Mouse (Mus musculus) frontal cortex, postnatal 36 days (tissue): ENCODE results near the gene Prss41.
"Not testable (repeated sequence)": the region's sequence is repeated elsewhere in the genome, so short reads cannot be mapped to it uniquely, and the experiment has no call there.

Experiments
- DNase-seq, 2 experiments: peaks; one replicate each; pipeline ENCODE4 v3.0.0; 2022; ENCODE audit warnings: low spot score in 2 of 2

Gene Prss41

GRCm38 (mm10) chr17:23843812-23844273 is at the start of gene Prss41, which contains the start of gene Prss32:
Gene Prss41, minus strand, starts transcription at chr17:23844172.
Gene Prss32, plus strand, starts transcription at chr17:23843855.
- DNase-seq: no peak

GRCm38 (mm10) chr17:23880576-23880975 is 36.6 kb upstream of the Prss41 start, which contains the start of the genes Dcpp1 and Dcpp2:
Gene Dcpp1, plus strand, starts transcription at chr17:23880876.
Gene Dcpp2, plus strand, starts transcription at chr17:23880880.
- not testable (repeated sequence) for DNase-seq

- peak in 1 of 2 experiments; percentile 8 for DNase-seq
Measured at GRCm38 (mm10) chr17:23877166-23877565, 33.2 kb upstream of the Prss41 start.

- DNase-seq: peak in 1 of 2 experiments; percentile 20
Measured at GRCm38 (mm10) chr17:23876741-23877140, 32.8 kb upstream of the Prss41 start.

GRCm38 (mm10) chr17:23873884-23874856 is 30.2 kb upstream of the Prss41 start:
- peak in 1 of 2 experiments; percentile 35 for DNase-seq

GRCm38 (mm10) chr17:23868513-23868912 is 24.5 kb upstream of the Prss41 start:
- DNase-seq: no peak

GRCm38 (mm10) chr17:23867756-23868155 is 23.8 kb upstream of the Prss41 start, which contains the start of gene Prss21:
Gene Prss21, plus strand, starts transcription at chr17:23868056.
- DNase-seq: no peak

GRCm38 (mm10) chr17:23862926-23863325 is 19.0 kb upstream of the Prss41 start:
- no peak for DNase-seq

GRCm38 (mm10) chr17:23857913-23858312 is 13.9 kb upstream of the Prss41 start:
- no peak for DNase-seq

- no peak for DNase-seq
Measured at GRCm38 (mm10) chr17:23857193-23857592, 13.2 kb upstream of the Prss41 start.

GRCm38 (mm10) chr17:23854229-23854765 is 10.3 kb upstream of the Prss41 start:
- no peak for DNase-seq

- peak in 1 of 2 experiments; percentile 14 for DNase-seq
Measured at GRCm38 (mm10) chr17:23853292-23853691, 9.3 kb upstream of the Prss41 start.

- peak; percentile 42 to 63 for DNase-seq
Measured at GRCm38 (mm10) chr17:23850853-23851749, 7.1 kb upstream of the Prss41 start.

GRCm38 (mm10) chr17:23850028-23850427 is 6.1 kb upstream of the Prss41 start:
- DNase-seq: no peak

- no peak for DNase-seq
Measured at GRCm38 (mm10) chr17:23843141-23843811, 696 bp downstream of the Prss41 start.

- peak in 1 of 2 experiments; percentile 67 for DNase-seq
Measured at GRCm38 (mm10) chr17:23841145-23841544, 2.8 kb downstream of the Prss41 start.

- DNase-seq: no peak
Measured at GRCm38 (mm10) chr17:23836006-23836575, 7.9 kb downstream of the Prss41 start, which contains the start of gene Prss33. Gene Prss33, minus strand, starts transcription at chr17:23836056.

- no peak for DNase-seq
Measured at GRCm38 (mm10) chr17:23831201-23831600, 12.8 kb downstream of the Prss41 start.

- DNase-seq: peak; percentile 85
Measured at GRCm38 (mm10) chr17:23829064-23829619, 14.8 kb downstream of the Prss41 start, which contains the start of gene Elob. Gene Elob, minus strand, starts transcription at chr17:23829136.
